Mouse (Mus musculus) heart, adult 2 months (tissue): Measurements from ENCODE around the gene Abhd2. TPM values are rescaled to one million over a fixed set of nuclear protein-coding genes. Genes with fewer than 3 reads are reported as not detected.
A peak's percentile ranks its signal among the peaks of the same experiment; 100 is the strongest.

ENCODE experiments used
- DNase-seq, 2 experiments: peaks; one replicate each; pipeline ENCODE4 v3.0.0; 2021
- H3K27ac ChIP-seq: fragments of 200-600 bp; 2 replicates; pipeline ENCODE4 v1.8.1; 2022
- H3K27me3 ChIP-seq: fragments of 200-500 bp; 2 replicates; pipeline ENCODE4 v1.6.1; 2012; ENCODE audit warnings: mild to moderate bottlenecking, low read length, inconsistent platforms, mixed read lengths; ENCODE audit not compliant: control insufficient read depth, insufficient read depth
- H3K36me3 ChIP-seq: fragments of 200-500 bp; 2 replicates; pipeline ENCODE4 v1.6.1; 2012; ENCODE audit warnings: low read length, inconsistent platforms; ENCODE audit not compliant: control insufficient read depth, insufficient read depth
- H3K4me1 ChIP-seq: fragments of 200-500 bp; 2 replicates; pipeline ENCODE4 v1.6.1; 2011; ENCODE audit warnings: low read length; ENCODE audit not compliant: control insufficient read depth, insufficient read depth
- H3K4me3 ChIP-seq: fragments of 200-600 bp; 2 replicates; pipeline ENCODE4 v1.8.1; 2022
- H3K79me2 ChIP-seq: fragments of 200-500 bp; replicated peaks from 2 replicates; pipeline ENCODE4 v1.6.1; 2012; ENCODE audit warnings: mild to moderate bottlenecking, inconsistent platforms, low read length, moderate library complexity, mixed read lengths; ENCODE audit not compliant: control insufficient read depth, insufficient read depth
- H3K9ac ChIP-seq: fragments of 200-500 bp; 2 replicates; pipeline ENCODE4 v1.6.1; 2012; ENCODE audit warnings: low read depth, mild to moderate bottlenecking, control low read depth, inconsistent platforms, low read length, mixed read lengths
- CTCF ChIP-seq: fragments of 200-600 bp; IDR thresholded peaks from 2 replicates; pipeline ENCODE4 v1.8.1; 2022; ENCODE audit warnings: antibody characterized with exemption, mild to moderate bottlenecking, moderate library complexity
- EP300 ChIP-seq: fragments of 200-500 bp; IDR thresholded peaks from 2 replicates; pipeline ENCODE4 v1.6.1; 2011; ENCODE audit warnings: low read depth, low read length, control low read depth; ENCODE audit not compliant: insufficient read depth
- POLR2A ChIP-seq: fragments of 200-500 bp; IDR thresholded peaks from 2 replicates; pipeline ENCODE4 v1.6.1; 2011; ENCODE audit warnings: mild to moderate bottlenecking, low read depth, low read length, control low read depth; ENCODE audit not compliant: insufficient read depth
- WGBS: fragments of 180-500 bp; shearing (Covaris S2); methylation state at CpG from one replicate; pipeline ENCODE4 v1.1.7; 2018; 5-methylcytosine and 5-hydroxymethylcytosine counted together
- intact Hi-C: fragments of 180-260 bp; cut with DNase I; formaldehyde crosslinking; loops from one replicate; pipeline ENCODE4 v1.15.1; 2025
- polyA plus RNA-seq: library from polyadenylated mRNA; depleted of rRNA; stranded (reverse); fragments of >200 nt; gene quantifications from 2 replicates; pipeline ENCODE4 v1.2.3, GENCODE M21; 2012
- total RNA-seq, 2 experiments: library from RNA; stranded (reverse); gene quantifications; 2 replicates each; pipeline ENCODE4 v1.2.3; 2021

Abhd2 gene
- total and polyA plus RNA-seq, 3 experiments, result 8.4 to 36.3 (median 33.8) TPM

DNA sequence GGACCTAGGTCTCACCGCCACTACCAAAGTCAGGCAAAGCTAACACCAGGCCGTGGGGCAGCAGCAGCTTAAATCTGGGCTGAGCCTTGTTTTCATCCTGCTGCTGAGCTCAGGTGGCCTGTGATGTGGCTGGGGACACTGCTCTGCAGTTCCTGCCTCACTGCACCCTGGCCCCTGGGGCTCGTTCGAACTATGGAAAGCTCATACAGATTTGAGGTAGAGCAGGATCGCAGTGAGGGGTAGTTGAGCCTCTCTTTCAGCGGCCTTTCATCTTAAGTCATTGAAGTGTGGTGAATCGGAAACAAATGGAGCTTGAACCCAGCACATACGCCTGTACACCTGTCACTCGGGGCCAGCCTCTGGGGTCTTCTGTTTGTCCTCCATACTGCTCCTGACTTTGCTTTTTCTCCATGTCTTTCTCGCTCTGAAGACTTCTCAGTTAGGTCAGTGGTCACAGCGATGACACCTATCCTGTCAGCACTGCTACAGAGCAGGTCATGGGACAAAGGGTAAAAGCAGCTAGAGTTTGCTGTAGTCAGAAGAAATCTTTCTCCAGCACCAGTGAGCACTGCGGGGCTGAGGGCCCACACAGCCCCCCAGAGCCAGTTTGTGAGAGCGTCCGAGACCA, 20.7 kb downstream of the Abhd2 start:
- no peak for DNase-seq
- no peak for TF ChIP-seq EP300
- TF ChIP-seq CTCF, result no peak
- no peak for TF ChIP-seq POLR2A
- peaks cover 1% of the 10 kb centered on the region for H3K79me2 ChIP-seq
- no peaks in the 10 kb centered on the region for H3K27me3 ChIP-seq
- no peak overlapping the region for H3K27ac ChIP-seq
- H3K36me3 ChIP-seq, result no peaks in the 10 kb centered on the region
- H3K4me1 ChIP-seq, result no peaks in the 10 kb centered on the region
- WGBS, result 92% methylated on average over 14 of the region's 14 CpGs
- no peak overlapping the region for H3K9ac ChIP-seq
- intact Hi-C loops, result no loop called here
- H3K4me3 ChIP-seq, result no peak overlapping the region

DNA sequence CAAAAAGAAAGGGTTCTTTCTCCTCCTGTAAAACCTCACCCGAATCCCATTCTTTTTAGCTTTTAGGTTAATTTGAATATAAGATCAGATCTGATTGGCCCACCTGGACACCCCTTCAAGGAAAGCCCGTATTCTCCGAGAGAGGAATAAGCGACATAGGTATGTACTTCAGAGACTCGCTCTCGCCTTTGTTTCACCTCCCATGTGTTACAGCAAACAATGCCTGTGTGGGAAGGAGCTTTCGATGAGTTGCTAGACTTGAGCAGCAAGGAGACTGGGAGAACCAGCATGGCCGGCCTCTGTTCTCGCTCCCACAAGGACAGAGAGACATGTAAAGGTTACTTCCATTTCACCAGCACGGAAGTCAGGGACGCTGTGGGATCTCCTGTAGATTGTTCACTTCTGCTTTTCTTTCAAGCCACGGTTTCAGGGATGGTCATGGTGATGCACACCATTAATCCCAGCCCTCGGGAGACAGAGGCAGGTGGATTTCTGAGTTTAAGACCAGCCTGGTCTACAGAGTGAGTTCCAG, 21.5 kb downstream of the Abhd2 start:
- intact Hi-C loops, result no loop called here
- Histone ChIP-seq H3K9ac (no peak overlapping the region), H3K4me3 (no peak overlapping the region), H3K27me3 (no peaks in the 10 kb centered on the region), H3K79me2 (peaks cover 1% of the 10 kb centered on the region), H3K4me1 (peaks cover under 1% of the 10 kb centered on the region; the same call in 1 of the 2 replicates), H3K27ac (no peak overlapping the region), H3K36me3 (no peaks in the 10 kb centered on the region)
- DNase-seq, result no peak
- TF ChIP-seq POLR2A (no peak), EP300 (no peak), CTCF (no peak)
- 95% methylated on average over 13 of the region's 13 CpGs for whole genome bisulfite sequencing

DNA sequence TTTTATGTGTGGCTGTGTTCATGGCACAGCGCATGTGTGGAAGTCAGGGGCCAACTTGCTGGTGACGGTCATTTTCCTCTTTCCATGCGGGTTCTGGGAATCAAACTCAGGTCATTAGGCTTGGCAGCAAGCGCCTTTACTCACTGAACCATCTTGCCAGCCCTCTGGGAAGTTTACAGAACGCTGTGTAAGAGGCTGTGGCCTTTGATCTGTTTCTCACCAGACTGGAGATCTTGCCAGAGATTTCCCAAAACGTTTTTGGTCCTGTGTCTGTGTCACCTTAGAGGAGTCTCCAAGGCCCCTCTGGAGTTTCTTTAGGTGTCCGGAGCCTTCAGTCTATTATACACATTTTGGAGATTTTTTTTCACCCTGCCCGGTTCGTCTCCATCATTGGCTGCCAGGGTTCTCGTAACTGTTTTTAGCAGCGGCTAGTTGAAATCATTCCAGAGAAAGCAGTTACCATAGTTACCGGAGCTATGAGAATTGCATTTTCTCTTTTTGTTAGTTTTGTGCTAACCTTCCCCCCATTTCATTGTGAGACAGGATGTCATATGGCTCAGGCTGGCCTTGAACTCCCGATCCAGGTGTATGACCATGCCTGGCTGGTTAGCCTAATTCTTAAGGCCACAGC, 22.3 kb downstream of the Abhd2 start:
- Histone ChIP-seq H3K36me3 (peaks cover 3% of the 10 kb centered on the region), H3K4me3 (no peak overlapping the region), H3K27ac (no peak overlapping the region), H3K9ac (no peak overlapping the region), H3K27me3 (no peaks in the 10 kb centered on the region), H3K79me2 (peaks cover 1% of the 10 kb centered on the region), H3K4me1 (peaks cover 4% of the 10 kb centered on the region; the same call in 1 of the 2 replicates)
- intact Hi-C loops, result no loop called here
- TF ChIP-seq CTCF (no peak), POLR2A (no peak), EP300 (no peak)
- no peak for DNase-seq
- 73% methylated on average over 13 of the region's 13 CpGs for WGBS

DNA sequence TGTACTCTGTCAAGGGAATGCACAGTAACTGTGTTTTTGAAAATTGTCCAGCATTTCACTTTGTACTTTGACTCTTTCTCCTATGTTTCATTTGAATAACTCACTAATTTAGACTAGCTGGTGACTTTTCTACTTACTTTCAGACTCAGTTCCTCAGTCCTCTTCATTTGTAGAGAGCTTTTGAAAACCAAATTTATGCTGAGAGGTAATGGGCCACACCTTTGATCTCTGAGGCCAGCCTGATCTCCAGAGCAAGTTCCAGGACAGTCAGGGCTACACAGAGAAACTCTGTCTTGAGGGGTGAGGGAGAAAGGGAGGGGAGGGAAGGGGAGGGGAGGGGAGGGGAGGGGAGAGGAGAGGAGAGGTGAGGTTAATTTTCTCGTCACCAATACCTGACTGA, 25.7 kb downstream of the Abhd2 start:
- 87% methylated on average over 1 of the region's 1 CpGs for WGBS
- DNase-seq, result no peak
- Histone ChIP-seq H3K4me3 (no peak overlapping the region), H3K4me1 (peaks cover 6% of the 10 kb centered on the region; the same call in 1 of the 2 replicates), H3K9ac (no peak overlapping the region), H3K79me2 (no peaks in the 10 kb centered on the region; the same call in 1 of the 2 replicates), H3K36me3 (peaks cover 3% of the 10 kb centered on the region), H3K27ac (no peak overlapping the region), H3K27me3 (no peaks in the 10 kb centered on the region)
- no peak for TF ChIP-seq EP300
- TF ChIP-seq POLR2A, result no peak
- TF ChIP-seq CTCF, result no peak
- intact Hi-C loops, result no loop called here

DNA sequence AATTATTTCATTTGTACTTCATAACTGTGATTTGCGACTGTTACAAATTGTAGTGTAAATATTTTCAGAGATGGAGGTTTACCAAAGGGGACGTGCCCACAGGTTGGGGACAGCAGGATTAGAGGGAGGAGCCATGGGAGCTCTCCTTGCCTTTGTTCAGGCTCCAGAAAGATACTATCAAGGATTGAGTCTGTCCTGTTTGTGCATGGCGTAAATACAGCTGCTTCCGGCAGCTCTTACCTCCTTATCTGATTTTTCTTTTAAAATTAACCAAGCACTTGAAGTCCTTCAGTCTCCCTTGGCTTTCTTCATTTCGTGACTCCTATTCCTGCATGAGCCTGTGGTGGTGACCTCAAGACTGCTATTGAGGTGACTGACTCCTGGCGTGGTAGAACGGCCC, 26.5 kb downstream of the Abhd2 start:
- no peak overlapping the region for H3K4me3 ChIP-seq
- 63% methylated on average over 7 of the region's 7 CpGs for WGBS

More for the DNA sequence above, 26.5 kb downstream of the Abhd2 start:
- TF ChIP-seq CTCF, result no peak
- TF ChIP-seq POLR2A, result no peak
- no peak for TF ChIP-seq EP300
- Histone ChIP-seq H3K4me1 (peaks cover 6% of the 10 kb centered on the region; the same call in 1 of the 2 replicates), H3K9ac (0 out of 2 replicates have a peak overlapping the region, but pooled peaks have one; percentile 8), H3K27ac (no peak overlapping the region), H3K27me3 (no peaks in the 10 kb centered on the region), H3K36me3 (peaks cover 3% of the 10 kb centered on the region), H3K79me2 (no peaks in the 10 kb centered on the region)
- intact Hi-C loops, result no loop called here
- no peak for DNase-seq
